Mouse (Mus musculus): ENCODE data around the gene Lrmda.

The Lrmda gene

DNA sequence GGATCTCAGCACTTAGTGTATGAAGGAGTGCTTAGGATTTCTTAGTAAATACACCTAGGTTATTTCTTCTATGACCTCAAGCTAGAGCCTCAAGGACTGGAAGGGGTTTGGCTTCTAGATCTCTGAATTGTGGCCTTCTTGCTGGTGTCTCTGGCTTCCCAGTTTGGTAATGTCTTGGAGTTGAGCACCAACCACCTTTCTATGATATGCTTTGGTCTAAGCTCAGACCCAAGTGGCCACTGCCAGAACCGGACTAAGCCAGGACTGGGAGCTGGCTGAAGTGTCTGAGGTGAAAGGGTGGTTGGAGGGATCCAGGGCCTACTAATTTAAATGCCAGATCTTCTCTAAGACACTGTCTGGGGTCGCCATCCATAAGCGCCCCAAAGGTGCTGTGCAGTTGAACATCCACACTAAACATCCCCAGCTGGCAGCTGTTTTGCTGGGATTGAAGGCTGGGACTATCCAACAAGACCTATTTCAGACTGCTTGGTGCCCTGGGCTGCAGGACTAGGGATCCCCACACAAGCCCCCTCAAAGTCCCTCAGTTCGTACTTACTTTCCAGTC, 27.1 kb upstream of the Lrmda start:
- DNase-seq (ENCODE audit: low spot score) = no peak

DNA sequence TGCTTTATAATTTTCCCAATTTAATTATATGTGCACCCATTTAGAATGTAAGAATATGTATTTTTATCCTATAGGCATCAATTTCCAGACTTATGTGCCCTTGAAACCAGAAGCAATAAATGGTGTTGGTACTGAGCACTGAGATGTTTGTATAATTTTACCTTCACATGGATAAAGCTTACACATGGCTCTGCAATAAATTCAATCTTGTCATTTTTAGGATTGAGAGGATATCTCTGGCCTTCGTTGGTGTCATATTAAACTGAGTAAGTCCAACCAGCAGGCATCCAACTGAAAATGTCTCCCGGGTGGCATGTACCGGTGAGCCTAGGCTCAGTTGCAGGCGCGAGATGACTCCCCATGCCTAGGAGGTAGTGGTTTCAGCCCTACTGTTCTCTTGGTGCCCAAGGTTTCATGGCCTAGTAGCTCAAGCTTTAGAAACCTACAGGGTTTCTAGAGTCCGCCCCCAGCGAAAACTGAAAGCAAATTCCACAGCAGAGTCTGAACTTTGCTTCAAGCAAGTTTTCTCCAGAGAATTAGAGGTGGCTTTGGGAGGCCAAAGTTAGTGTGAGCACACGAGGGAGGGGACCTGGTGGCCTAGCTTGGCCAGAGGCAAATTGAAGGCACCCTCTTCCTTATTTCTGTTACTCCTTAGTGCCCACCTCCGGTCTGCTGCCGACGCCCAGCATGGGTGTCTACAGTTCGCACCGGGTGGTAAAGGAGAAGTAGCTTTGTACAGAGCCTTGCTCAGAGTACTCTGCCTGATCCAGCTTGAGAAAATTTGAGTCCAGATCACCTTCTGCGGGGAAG, 26.1 kb upstream of the Lrmda start:
- no peak for DNase-seq (ENCODE audit: low spot score)

DNA sequence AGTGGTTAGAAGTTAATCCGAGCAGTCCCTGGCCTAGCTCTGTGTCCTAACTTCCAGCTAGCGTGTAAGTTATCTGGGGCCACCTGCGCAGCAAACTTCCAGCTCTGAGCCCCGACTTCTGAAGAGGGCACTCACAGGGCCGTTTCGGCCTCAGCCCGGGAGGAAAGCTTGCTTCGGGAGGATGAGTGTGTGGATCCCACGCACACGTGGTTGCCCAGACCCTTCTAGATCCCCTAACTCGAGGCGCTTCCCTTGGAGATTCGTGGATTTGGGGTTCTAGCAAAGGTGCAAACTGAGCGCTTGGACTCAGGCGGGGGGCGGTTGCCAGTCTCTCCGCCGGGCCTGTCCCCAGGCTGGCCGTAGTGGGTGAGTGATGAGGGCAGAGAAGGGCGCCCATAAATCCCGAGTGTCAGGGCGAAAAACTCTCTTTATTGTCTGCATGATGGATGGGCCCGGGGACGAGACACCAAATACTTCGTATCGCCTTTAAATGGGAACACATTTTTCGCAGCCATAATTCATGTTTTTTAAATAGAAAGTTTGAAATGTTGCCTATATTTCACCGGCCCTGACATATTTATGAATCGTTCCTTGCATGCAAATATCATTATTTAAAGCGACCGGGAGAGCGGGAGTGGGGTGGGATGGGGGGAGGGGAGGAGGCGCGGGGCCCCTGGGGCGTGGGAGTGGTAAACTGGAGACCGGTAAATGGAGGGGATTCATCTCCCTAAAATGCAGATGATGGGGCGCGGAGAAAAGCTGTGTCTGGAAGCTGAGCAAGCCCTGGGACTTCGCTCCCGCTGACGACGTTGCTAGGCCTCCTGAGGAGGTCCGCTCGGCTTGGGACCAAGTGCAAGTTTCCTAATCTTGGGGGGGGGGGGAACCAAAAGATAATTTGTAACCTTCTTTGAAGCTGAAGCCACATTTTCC, 25.2 kb upstream of the Lrmda start:
- DNase-seq (ENCODE audit: low spot score) = no peak

DNA sequence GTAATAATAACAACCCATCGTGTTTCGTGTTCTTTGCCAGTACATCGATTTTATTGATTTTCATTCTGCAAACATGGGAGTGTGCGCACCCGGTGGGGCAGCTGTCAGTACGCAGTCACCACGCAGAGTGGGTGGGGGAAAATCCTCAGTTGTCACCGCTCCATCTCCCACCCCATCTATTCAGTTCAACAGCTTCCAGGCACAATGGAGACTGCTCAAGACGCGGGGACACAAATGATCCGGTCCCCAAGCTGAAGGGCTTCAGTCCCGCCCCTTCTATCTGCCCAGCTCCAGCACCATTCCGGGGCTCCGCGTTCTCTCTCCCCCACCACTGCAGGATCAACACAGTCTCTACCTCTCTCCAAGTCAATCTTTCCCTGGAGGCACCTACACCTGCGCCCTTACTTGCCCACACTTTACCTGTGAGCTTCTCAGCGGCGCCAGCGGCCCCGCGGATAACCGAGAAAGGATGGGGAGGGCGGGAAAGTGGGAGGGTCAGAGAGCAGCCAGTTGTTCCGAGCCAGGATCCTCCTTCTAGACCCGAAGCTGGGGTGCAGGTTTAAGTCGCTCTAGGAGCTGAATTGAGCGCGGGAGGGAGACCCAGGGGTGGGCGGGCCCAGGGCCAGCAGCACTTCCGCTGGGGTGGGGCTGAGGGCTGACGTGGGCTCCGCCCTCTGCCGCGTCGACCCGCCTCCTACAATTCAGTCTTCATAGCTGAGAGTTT, 24.3 kb upstream of the Lrmda start:
- peak; percentile 61 for DNase-seq (ENCODE audit: low spot score)

DNA sequence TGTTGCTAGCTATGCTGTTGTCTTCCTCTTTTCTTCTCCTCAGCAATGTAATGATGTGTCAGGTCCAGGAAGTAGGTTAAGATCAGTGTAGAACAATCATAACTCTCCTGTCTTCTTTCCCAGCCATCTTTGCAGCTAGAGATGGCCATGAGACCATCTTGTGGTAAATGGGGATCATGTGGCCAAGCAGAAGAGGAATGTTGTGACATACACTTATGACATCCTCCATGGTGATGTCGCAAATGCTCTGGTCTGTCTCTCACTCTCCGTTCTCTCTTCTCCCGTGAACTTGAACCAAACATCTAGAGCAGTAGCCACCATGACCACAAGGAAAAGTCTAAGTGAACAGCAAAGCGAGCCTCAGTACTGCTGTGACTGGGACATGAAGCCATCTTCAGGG, 19.9 kb upstream of the Lrmda start:
- no peak for DNase-seq (ENCODE audit: low spot score)

DNA sequence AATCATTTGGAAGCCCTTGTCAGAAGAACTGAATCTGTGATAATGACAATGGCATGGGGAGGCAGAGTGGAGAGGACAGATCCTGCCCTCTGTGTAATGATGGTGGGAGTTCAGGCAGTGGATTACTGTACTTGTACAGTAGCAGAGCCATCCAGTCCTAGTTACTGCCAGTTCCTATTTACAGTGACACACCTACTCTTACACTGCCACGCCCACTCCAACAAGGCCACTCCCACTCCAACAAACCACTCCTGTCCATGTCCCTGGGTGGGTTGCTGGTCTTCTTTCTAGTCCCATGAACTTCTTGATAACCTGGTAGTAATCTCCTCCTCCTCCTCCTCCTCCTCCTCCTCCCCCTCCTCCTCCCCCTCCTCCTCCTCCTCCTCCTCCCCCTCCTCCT, 16.3 kb upstream of the Lrmda start:
- DNase-seq (ENCODE audit: low spot score) = no peak

DNA sequence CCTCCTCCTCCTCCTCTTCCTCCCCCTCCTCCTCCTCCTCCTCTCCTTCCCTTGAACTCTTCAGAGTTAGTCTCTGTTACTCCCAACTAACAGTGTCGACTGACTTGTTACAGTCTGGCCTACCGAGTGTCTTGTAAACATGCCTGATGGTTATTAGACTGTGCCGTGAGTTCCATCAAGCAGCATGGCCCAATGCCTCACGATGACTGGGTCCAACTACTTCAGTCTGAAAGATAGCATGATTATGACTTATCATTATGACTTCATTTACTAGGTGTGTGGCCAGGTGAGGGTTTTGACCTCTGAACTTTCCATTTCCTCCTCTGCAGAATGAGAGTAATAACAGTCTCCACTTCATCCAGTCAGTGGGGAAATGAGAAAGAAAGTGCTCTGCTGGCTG, 15.9 kb upstream of the Lrmda start:
- no peak for DNase-seq (ENCODE audit: low spot score)

DNA sequence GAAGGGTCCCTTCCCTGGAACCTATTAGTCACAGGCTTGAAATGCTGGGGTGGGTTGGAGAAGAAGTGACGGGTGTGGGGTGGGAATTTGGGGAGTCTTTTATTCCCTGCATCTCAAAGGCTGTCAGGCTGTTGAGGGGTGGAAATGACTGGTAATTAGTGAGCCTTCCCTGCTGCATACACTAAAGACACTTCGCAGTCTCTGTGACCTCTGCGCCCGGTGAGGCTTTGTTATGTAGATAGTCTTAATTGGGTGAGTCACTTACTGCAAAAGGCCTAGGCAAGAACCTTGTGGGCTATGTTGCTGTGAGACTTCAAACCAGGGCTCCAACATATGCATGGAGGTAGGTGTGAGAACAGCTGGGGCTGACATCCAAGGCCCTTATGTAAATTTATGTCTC, 14.6 kb upstream of the Lrmda start:
- DNase-seq (ENCODE audit: low spot score) = no peak

DNA sequence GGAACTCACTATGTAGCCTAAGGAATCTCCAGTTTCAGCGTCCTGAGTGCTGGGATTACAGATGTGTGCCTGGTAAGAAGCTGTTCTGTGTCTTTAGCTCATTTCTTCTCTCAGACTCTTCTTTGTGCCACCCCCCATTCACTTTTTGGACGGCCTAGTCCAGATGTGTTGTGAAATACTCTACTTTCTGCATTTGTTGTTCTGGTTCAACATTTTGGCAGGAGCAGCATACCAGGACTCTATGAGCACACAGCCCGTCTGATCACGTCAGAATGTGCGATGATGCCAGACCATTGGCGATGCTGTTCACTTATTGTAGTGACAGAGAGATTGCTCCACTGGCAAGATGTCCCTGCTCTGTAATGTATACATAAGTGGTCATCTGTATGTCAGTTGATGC, 12.5 kb upstream of the Lrmda start:
- DNase-seq (ENCODE audit: low spot score) = no peak

DNA sequence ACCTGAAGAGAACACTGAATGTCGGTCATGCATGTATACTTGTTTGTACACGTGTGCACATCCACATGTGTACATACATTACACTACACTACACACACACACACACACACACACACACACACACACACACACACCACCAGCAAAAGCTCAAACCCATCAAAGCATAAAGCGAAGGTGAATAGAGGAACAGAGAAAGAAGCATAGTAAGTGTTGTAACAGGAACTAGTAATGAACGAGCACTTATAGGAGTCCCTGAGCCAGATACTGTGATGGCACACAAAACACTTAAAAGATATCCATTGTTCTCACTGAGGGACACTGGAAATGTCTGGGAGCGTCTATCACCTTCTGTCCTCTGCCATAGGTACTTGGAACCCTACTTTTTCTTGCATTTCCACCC, 5.2 kb upstream of the Lrmda start:
- DNase-seq (ENCODE audit: low spot score) = no peak

DNA sequence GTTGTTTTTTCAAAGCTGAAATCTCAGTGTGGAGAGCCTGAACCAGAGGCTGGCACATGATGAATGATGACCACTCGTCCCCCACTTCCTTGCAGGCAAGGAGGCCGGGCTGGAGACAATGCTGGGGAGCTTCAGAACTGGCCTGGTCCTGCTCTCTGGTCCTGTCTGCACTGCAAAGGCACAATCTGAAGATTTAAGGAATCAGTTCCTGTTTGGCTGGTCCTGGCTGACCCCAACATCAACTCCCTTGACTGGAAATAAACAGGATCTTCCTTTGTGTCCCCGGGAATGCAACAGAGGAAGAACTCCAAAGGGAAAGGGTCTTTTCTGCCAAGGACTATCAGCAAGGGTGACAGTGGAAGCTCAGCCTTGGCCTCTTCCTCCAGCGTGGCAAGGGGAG, 4.7 kb upstream of the Lrmda start:
- DNase-seq (ENCODE audit: low spot score) = no peak

DNA sequence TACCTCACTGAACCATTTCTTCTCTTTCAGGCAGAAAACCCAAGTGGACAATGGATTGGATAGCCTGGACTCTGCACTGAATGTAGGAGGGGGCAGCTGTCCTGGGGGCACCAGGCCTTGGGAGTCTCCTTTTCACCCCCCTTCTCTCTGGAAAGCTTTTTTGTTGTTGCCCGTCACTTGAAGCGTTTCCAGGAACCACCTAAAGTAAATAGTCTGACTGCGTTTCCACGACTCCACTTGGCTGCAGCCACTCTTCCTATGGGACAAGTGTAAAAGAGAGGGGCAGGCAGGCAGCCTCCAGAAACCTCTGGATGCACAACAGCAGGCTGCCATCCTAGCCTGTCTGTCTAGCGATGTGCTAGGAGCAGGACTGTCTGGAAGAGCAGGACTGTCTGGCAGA, 2.5 kb upstream of the Lrmda start:
- DNase-seq (ENCODE audit: low spot score) = no peak

DNA sequence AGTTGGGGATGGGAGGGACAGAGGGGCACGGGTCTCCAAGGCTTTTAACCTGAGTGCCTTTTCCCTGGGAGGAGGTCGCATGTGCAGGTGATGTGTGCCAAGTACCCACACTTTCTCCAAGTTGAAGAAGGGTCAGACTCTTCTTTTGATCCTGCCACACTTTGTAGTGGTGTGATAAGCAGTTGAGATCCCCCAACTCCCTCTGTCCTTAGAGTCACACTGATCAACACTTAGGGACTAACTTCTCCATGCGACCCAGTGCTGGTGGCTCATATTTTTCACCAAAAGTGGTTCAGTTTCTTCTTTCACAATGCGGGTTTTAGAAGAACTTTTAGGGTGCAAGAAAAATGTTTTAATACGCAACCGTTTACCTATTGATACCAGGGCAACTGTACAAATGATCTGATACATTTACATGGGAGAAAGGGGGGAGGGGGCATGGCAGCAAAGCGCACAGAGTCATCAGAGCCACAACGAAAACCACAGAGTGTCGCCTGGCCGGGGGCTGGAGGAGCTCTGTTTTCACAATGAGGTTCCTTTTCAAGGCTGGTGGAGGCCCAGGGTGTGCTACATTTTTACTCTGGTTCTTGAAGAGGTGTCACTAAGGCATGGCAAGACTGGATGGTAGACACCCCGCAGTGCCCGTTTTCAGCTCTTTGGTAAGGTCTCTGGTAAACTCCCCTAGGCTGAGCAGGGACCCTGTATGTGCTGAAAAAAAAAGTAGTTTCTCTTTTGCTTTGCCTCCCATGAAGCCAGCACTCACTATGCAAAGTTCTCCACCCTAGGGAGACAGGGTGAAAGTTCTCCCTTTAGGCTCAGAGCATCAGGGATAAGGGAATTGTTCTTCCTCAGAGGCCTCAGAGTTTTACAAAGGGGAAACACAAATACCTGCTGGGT, 685 bp downstream of the Lrmda start:
- DNase-seq (ENCODE audit: low spot score) = no peak

DNA sequence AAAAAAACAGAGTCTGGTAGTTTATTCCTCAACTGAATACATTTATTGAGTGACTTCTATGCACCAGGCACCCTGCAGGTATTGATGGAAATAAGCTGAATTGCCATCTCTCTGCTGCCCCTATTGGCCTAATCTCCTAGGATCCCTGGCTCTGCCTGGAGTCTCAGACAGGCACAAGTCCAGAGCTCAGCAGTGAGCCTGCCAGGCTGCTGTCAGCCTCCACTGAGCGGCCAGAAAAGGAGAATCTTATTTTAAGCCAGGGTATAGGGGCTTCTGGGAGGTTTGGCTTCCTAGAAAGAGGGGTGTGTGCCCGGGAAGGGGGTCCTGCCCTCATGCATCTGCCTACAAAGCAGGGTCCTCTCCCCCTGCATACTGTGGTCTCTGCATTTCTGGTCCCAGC, 1.4 kb downstream of the Lrmda start:
- DNase-seq (ENCODE audit: low spot score) = peak; percentile 19

DNA sequence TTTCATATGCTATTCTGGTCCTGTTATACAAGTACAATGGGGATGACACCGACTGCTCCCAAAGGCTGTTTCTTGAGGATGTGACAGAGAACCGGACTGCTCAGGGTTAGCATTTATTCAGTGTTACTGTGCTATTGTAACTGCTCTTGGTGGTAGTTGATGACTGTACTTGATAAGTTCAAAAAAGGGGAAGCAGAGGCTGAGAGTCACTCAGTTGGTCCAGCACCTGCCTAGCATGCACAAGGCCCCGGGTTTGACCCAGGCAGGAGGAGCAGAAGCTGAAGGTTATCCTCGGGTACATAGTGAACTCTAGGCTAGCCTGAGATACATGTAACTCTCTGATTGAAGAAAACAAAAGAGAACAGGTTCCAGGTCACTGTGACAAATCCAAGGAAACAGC, 4.0 kb downstream of the Lrmda start:
- no peak for DNase-seq (ENCODE audit: low spot score)

DNA sequence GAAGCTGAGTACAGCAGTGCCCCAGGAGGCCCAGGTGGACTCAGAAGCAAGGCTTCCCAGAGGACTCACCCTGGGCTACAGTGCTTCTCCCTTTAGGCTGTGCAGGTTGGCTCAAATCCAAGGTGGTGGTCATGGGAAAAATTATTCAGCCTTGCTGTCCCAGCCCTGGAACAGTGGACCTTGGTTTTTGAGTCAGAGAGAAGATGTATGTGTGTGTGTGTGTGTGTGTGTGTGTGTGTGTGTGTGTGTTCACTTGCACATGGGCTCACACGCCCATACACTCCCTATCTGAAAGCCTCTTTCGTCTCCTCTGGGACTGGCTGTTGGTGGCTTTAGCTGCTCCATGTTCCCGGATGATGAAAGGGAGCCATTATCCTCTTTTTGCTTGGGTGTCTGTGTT, 16.4 kb downstream of the Lrmda start:
- no peak for DNase-seq (ENCODE audit: low spot score)

DNA sequence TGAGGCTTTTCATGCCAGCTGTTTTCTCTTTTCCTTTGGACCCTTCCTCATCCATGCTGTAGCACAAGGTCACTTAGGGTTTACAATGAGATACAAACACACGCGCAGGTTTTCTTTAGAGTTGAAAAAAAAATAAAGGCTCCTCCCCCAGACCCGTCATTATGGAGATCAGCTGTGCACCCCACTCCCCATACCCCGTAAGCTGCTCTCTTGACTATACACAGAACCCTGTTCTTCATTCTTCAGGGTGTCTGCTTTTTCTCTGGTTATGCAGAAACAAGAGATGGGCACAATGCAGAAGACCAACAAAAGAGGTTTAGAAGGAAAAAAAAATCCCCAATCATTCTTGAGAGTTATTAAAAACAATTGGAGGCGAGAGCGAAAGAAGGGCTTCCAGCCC, 16.8 kb downstream of the Lrmda start:
- DNase-seq (ENCODE audit: low spot score) = no peak

DNA sequence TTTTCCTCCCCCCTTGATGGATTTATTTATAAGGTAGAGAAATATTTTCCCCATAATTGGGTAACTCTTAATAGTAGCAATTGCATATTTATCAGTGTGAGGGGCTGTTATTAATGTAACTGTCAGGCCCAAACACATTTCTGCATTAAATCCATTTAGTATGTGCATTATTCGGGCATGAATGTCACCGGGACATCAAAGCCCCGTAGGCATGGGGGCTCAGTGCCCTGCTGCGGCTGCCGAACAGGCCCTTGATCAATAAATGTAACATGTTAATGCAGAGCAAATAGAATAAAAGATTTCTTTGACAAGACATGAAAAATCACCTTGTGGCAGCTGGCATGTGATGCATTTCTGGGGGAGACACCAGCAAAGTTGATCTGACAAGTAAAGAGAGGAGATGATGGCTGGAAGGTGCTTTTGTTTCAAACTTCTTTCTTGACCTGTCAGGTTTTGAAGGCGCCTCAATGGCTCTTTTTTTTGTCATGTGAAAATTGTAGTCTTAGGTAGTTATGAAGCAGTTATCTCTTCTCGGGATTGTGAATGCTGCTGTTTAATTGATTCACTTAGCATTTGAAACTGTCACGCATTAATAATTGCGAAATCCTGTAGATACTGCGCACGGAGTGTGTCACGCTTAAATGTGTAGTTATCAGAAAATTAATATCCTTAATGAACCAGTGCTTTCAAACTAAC, 17.4 kb downstream of the Lrmda start:
- DNase-seq (ENCODE audit: low spot score) = no peak

DNA sequence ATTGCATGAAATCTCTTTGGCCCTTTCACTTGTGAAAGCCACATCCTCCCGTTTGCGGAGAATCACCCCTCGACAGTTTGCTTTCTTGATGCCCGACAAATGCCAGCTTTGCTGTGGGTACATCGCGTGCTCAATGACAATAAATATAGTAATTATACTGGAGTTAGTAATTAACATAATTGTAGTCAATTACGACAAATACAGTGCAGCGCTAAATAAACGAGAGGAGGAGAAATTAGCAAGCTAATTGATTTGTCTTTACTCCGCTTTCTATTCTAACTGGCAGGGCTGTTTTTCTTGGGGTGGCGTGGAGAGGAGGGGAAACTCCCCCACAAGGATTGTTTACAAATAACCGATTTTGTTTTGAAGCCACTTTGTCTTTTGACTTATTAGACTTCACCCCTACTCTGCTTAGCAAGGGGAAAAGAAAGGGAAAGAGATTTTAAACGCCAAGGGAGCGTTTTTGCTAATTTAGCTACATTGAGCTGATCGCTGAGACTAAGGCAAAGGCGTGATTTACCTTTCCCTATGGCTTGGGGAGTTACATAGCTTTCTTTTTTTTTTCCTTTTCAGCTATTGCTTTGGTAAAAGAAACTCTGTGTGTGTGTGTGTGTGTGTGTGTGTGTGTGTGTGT, 18.1 kb downstream of the Lrmda start:
- DNase-seq (ENCODE audit: low spot score) = no peak

DNA sequence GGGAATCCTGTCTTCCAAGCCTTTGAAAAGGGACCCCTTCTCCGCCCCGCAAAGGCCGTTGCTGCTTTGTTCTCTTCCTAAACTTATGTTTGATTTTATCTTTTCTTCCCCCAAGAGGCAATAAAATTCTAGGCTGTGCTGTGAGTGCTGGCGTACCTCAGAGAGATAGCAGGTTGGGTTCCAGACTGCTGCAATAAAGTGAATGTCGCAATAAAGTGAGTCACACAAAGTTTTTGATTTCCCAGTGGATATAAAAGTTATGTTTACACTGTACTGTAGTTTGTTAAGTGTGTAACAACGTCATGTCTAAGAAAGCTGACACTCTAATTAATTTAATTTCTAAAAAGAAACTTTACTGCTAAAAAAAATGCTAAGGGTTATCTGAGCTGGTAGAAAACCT, 22.6 kb downstream of the Lrmda start:
- no peak for DNase-seq (ENCODE audit: low spot score)
